Mouse (Mus musculus): ENCODE results near the gene Tfap2a.

Gene Tfap2a

DNA sequence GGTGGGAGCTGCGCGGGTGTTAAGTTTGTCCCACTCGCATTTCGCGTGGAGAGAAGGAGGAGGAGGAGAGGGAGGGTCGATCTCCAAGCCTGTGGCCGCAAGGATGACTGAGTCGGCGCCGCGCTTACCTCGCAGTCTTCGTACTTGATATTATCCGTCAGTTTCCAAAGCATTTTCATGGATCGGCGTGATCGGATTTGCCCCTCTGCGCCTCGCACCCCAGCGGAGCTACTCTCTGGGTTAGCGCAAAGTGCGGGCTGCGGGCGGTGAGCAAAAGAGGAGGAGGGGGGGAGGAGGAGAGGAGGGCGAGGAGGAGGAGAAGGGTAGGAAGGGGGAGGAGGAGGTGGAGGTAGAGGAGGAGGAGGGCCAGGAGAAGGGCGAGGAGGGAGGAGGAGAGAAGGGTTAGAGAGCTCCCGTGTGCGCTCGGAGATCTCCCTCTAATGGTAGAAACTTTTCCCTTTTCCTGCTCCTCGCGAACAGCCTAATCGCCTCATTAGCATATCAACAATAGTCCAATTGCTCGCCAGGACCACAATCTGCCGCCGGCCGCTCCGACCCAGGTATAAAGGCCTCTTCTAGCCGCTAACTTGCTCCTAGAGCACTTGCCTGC is 4.5 kb downstream of the Tfap2a start:
- no peak for DNase-seq (ENCODE audit: low spot score)

DNA sequence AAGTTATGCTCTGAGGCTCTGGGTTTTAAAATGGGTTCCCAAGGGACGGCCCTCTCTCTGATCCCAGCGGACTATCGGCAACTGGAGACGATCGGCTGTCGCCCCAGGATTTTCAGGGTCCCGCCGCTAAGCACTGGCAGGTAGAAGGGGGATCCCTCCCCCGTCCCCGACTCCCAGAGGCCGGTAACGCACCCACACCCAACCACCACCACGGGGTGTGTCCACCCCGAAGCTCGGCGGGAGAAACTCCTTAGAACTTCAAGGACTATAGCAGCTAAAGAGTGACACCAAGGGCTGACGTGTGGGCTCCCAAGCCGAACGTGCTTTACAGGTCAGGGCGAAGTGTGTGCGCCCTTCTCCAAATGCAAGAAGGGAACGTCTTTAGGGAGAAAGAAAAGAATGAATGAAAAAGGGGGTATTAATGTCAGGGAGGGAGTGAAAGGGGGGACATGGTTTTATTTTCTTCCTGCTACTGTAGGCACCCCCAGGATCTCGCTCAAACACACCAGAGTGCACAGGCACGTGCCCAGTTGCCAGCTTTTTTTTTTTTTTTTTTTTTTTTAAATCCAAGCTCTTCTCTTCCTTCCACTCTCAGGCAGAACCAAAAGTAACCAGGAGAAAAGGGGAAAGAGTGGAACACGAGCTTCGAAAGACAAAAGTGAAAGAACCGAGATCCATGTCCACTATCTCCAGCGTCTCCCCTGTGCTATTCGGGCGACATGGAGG is 5.2 kb downstream of the Tfap2a start:
- no peak for DNase-seq (ENCODE audit: low spot score)

DNA sequence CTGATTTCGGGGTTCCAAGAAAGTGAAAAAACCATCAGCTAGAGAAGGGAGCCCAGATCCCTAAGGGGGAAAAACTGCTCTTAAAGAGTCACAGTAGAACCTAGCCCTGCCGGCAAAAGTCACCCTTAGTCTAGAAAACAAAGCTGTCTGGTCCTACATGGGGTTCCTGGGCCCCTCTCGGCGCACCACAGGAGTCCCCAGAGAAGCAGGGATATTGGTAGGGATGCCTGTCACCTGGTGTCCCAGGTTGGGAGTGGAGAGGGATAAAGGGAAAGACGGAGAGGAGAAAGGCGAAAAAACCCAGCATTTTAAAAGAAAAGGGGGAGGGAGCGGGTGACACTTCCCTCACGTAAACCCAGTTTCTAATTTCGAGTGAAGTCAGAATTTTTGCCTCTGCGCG is 6.1 kb downstream of the Tfap2a start:
- DNase-seq (ENCODE audit: low spot score): no peak

DNA sequence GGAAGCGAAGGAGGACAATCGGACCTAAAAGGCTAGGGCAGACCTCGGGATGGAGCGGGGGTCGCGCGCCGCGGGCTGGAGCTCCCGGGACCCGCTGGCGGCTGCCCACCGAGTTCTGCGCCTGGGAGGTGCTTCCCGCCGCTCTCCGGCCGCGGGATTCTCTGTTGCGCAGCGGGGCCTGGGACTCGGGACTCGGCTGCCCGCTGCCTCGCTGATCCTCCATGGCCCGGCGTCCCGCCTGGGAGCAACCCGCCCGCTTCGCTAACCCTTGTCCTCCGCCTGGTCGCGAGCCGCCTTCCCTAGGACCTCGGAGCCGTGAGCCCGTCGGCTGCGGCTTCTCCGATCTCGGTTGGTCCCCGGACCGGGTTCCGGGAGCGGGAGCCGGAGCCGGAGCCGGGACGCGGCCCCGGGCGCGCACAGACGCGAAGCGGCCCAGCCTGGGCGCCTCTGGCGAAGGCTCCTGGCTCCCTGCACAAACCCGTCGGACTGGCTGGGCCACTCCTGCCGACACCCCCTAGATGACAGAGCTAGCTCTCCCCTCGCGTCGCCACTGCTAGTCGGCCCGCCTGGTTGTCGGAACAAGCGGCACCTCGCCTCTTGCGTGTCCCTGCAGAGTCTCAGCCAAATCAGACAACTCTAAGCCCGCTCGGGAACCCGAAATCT is 6.9 kb downstream of the Tfap2a start:
- DNase-seq (ENCODE audit: low spot score): no peak

DNA sequence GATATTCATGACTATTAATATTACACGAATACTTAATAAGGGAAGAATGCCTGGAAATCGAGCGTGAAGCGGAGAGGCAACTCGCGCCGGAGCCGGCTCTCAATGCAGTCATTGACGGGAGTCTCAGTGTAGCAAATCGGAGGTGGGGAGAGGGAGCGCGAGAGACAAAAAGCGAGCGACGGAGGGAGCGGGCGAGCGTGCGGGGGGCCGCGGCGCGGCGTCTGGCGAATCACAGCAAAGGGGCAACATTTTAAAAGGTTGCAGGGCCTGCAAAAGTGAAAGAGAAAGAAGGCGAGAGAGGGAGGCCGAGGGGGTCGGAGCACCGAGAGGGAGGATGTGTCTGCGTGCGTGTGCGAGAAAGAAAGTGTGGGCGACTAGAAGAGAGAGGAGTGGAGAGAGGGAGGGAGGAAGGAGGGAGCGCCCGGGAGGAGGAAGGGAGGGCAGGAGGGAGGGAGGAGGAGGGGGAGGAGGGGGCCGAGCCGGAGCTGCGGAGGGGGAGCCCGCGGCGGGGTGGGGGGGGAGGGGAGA is 7.5 kb downstream of the Tfap2a start:
- DNase-seq (ENCODE audit: low spot score): no peak

DNA sequence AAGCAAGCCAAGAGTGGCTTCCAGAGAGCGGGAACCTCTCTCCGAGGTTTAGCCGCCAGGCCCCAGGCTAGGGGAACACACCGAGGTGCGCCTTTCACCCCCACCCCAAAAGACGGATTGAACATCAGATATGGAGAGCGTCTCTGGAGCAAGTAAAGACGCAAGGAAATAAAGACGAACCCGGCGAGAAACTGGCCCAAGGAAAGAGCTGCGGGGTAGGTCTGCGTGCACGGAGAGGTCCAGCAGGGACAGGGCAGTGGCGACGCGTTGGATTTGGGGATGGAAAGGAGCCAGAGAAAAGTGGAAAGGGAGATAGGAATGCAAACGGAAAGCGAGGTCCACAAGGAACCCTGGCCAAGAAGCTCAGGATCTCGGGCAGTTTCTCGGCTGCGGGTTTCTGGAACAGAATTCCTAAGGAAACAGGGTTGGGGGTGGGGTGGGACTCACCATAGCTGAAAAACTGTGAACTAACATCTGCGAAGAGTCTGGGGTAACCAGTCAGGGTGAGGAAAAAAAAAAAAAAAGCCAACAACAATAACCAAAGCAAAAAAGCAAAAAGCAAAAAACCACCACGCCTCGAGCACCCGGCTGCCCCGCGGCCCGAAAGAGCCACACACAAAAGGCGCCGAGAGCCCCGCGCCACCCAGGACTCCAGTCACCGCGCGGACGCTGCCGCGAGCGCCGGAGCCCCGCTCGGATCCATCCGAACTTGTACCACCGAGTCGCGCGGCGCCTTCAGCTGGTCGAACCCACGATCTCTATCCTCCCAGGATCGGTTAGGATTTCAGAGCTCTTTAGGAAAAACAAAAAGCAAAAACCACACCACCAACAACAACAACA is 8.4 kb downstream of the Tfap2a start:
- DNase-seq (ENCODE audit: low spot score): no peak

GRCm38 (mm10) chr13:40729037-40729436 is 9.1 kb downstream of the Tfap2a start:
- no peak for DNase-seq (ENCODE audit: low spot score)

DNA sequence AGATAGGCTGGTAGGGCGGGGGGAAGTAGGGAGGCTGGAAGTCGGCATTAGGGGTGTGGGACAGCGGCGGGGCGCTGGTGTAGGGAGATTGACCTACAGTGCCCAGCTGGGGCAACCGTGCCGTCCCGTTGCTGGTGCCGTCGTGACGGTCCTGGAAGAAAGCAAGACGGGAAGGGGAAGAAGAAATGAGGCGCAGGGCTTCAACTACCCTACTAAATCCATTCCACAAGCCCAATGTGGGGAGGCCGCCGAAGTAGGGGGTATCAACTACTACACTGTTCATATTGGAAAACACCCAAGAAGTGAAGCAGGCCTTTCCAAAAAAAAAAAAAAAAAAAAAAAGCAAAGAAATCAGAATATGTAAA is 9.6 kb downstream of the Tfap2a start:
- no peak for DNase-seq (ENCODE audit: low spot score)

GRCm38 (mm10) chr13:40727731-40728625 is 10.2 kb downstream of the Tfap2a start:
- no peak for DNase-seq (ENCODE audit: low spot score)

- no peak for DNase-seq (ENCODE audit: low spot score)
Measured at GRCm38 (mm10) chr13:40725924-40726323, 12.3 kb downstream of the Tfap2a start.

DNA sequence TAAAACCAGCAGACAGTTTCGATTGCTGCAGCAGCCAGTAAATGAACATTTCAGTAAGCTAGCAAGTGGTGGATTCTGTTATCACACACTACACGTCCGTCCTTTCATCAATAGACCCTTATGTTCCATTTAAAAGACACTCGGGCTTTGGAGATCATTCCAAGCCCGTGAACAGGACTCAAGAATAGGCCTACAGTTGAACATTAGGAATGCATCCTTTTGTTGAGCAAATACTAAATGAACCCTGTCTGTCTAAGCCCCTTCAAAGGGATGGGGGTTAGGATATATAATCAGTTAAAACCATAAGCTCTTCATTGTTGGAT is 14.6 kb downstream of the Tfap2a start:
- no peak for DNase-seq (ENCODE audit: low spot score)

DNA sequence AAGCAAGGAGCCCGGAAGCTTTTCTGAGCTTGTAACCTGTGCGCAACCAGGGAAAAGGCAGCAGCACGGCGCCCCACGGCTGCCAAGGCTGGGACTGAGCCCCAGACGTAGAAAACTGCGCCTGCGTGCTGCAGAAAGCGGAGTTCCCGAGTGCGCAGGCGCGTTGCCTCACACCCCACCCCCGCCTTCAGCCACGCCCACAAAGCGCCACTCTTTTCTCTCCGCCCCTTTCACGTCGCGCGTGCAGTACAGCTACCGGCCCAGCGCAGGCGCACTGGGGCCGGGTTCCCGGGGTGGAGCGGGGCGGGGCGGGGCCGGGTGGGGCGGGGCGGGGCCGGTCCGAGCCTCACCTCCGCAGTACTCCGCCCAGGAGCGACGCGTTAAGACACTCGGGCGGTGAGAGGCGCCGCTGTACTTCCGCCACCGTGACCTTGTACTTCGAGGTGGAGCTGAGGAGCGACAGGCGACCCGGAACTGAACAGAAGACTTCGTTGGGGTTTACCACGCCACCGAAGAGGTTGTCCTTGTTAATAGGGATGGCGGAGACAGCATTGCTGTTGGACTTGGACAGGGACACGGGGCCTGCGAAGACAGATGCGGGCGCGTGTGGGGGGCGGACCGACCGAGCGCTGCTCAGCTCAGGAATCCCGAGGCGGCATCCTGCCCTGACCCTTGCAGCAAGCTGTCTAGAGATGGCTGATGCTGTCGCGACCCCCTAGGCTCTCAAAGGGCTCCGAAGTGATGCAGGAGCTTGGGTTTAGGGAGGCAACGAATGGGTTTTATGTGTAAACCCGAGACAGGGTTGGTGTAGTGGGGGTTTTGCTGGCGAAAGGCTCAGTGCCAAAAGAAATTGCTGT is 15.2 kb downstream of the Tfap2a start:
- peak; percentile 78 for DNase-seq (ENCODE audit: low spot score)

DNA sequence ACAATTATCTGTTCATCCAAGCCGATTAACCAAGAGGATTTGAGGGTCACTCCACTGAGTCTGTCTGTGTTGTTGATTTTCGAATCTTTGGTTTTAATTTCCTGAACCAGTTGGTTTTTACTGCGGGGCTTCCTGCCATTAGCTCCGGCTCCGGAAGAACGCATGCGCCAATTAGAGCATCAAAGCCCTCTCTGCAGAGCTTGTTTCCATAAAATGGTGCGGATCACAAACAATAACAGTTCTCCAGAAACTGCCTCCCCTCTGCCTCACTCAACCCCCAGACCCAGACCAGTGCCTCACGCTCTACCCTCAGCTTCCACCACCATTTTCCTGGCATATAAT is 18.5 kb downstream of the Tfap2a start:
- DNase-seq (ENCODE audit: low spot score): no peak

- DNase-seq (ENCODE audit: low spot score): no peak
Measured at GRCm38 (mm10) chr13:40719066-40719740, 19.0 kb downstream of the Tfap2a start.

DNA sequence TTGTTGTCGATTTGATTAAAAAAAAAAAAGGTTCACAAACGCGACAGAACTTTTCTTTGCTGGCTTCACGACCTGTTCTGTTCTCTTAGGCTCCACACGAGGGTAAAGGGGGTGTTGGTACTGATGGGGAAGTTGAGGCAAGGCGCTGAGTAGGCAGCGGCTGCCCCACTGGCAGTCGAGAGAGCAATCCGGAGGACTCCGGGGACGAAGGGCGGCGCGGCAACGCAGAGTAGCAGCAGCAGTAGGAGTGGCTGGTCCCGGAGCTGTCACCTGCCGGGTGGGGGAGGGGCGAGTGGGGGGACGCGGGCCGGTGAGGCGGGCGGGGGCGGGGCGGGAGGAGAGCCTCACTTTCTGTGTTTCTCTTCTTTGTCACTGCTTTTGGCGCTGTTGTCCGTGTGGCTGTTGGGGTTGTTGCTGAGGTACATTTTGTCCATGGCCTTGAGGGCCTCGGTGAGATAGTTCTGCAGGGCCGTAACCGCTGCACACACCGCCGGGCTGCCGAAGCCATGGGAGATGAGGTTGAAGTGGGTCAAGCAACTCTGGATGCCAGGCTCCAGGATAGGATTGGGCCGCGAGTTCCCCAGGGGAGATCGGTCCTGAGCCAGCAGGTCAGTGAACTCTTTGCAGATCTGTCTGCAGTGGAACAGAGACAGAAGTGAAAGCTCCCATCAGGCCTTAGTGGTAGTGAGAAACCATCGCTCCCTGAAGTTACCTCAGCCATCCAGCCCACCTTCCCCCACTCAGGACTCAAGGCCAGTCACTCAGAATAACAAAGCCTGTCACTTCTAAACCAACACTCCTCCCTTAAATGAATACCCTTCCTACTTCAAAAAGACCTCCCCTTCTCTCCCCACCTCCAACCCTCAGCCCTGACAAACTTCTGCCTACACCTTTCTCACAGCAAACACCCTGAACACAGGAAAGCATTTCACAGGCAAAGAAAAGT is 21.1 kb downstream of the Tfap2a start:
- DNase-seq (ENCODE audit: low spot score): no peak

- no peak for DNase-seq (ENCODE audit: low spot score)
Measured at GRCm38 (mm10) chr13:40714531-40714930, 23.6 kb downstream of the Tfap2a start.

DNA sequence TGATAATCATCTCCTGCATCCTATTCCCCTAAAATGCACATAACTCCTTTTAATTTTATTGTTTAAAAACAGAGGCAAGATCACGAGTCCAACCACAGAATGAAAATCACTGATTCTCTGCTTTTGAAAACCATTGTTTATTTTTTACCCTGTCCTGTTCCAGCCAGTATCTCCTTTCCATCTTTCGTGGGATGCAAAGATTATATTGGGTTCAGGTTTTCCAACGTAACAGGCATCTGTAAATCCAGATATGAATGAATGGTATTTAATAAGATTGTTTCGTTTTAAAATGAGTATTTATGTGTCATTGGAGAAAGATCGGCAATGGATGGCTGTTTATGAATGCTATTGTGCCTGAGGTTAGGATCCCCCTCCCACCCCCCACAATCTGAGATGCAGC is 24.5 kb downstream of the Tfap2a start:
- no peak for DNase-seq (ENCODE audit: low spot score)

GRCm38 (mm10) chr13:40713241-40713640 is 24.9 kb downstream of the Tfap2a start:
- DNase-seq (ENCODE audit: low spot score): no peak

- DNase-seq (ENCODE audit: low spot score): no peak
Measured at GRCm38 (mm10) chr13:40712526-40712832, 25.7 kb downstream of the Tfap2a start.

All from ovary, adult 18-20 months (tissue).